Mouse (Mus musculus) erythroblast, embryonic 14.5 days (primary cell): ENCODE results near the gene Iqcc. TPM values are rescaled to one million over a fixed set of nuclear protein-coding genes. Genes with fewer than 3 reads are reported as not detected.
A peak's percentile ranks its signal among the peaks of the same experiment; 100 is the strongest.

Experiments used
- H3K27me3 ChIP-seq: 2 replicates; pipeline ENCODE4 v1.6.1; 2012; ENCODE audit warnings: inconsistent platforms; ENCODE audit not compliant: control insufficient read depth
- H3K36me3 ChIP-seq: 2 replicates; pipeline ENCODE4 v1.6.1; 2012; ENCODE audit warnings: mild to moderate bottlenecking, inconsistent platforms; ENCODE audit not compliant: control insufficient read depth
- H3K4me1 ChIP-seq: 2 replicates; pipeline ENCODE4 v1.6.1; 2012; ENCODE audit warnings: inconsistent platforms; ENCODE audit not compliant: control insufficient read depth
- H3K4me3 ChIP-seq: replicated peaks from 2 replicates; pipeline ENCODE3; 2012; ENCODE audit warnings: moderate library complexity, mild to moderate bottlenecking, inconsistent platforms
- H3K9me3 ChIP-seq: 2 replicates; pipeline ENCODE4 v1.6.1; 2012; ENCODE audit warnings: low read length, inconsistent platforms, mixed read lengths; ENCODE audit not compliant: control insufficient read depth
- GATA1 ChIP-seq: IDR thresholded peaks from 2 replicates; pipeline ENCODE4 v1.6.1; 2012; ENCODE audit warnings: low read length, inconsistent platforms, mixed read lengths
- TAL1 ChIP-seq: IDR thresholded peaks from 3 replicates; pipeline ENCODE4 v1.6.1; 2012; ENCODE audit warnings: low read length, inconsistent platforms, mixed read lengths
- polyA plus RNA-seq: library from polyadenylated mRNA; stranded (reverse); fragments of >175 nt; gene quantifications from 2 replicates; pipeline ENCODE4 v1.2.3, GENCODE M21; 2012

The Iqcc gene
- polyA plus RNA-seq, result 0.09 and 0.11 TPM in 2 replicates

GRCm38 (mm10) chr4:129618786-129619691 lies at the start of gene Iqcc:
TSS of gene Iqcc (minus strand) at chr4:129619099.
- TF ChIP-seq GATA1 (no peak), TAL1 (no peak)
- peaks cover 28% of the 10 kb centered on the region for H3K36me3 ChIP-seq
- H3K27me3 ChIP-seq, result no peaks in the 10 kb centered on the region
- peak within 1 kb of the TSS; percentile 73 for H3K4me3 ChIP-seq
- H3K4me1 ChIP-seq, result peaks cover 65% of the 10 kb centered on the region
- H3K9me3 ChIP-seq, result no peaks in the 10 kb centered on the region

- TF ChIP-seq TAL1 (no peak), GATA1 (no peak)
- H3K4me1 ChIP-seq, result no peaks in the 10 kb centered on the region; the same call in 1 of the 2 replicates
- no peaks in the 10 kb centered on the region for H3K9me3 ChIP-seq
- H3K4me3 ChIP-seq, result no peak overlapping the region
- H3K27me3 ChIP-seq, result no peaks in the 10 kb centered on the region
- H3K36me3 ChIP-seq, result peaks cover 62% of the 10 kb centered on the region
These were observed 43.4 kb upstream of the Iqcc start for GRCm38 (mm10) chr4:129662255-129662813.

GRCm38 (mm10) chr4:129661584-129661983 lies 42.7 kb upstream of the Iqcc start:
- Histone ChIP-seq H3K4me3 (no peak overlapping the region), H3K36me3 (peaks cover 68% of the 10 kb centered on the region), H3K9me3 (no peaks in the 10 kb centered on the region), H3K27me3 (no peaks in the 10 kb centered on the region), H3K4me1 (no peaks in the 10 kb centered on the region; the same call in 1 of the 2 replicates)
- no peak for TF ChIP-seq GATA1
- TF ChIP-seq TAL1, result no peak

- Histone ChIP-seq H3K4me3 (no peak overlapping the region), H3K9me3 (no peaks in the 10 kb centered on the region), H3K36me3 (peaks cover 92% of the 10 kb centered on the region), H3K4me1 (no peaks in the 10 kb centered on the region), H3K27me3 (no peaks in the 10 kb centered on the region)
- TF ChIP-seq TAL1 (no peak), GATA1 (no peak)
These were observed 35.9 kb upstream of the Iqcc start for GRCm38 (mm10) chr4:129654770-129655169.

GRCm38 (mm10) chr4:129650359-129650758 lies 31.5 kb upstream of the Iqcc start:
- no peak overlapping the region for H3K4me3 ChIP-seq
- no peaks in the 10 kb centered on the region for H3K27me3 ChIP-seq
- peaks cover 96% of the 10 kb centered on the region for H3K36me3 ChIP-seq
- no peaks in the 10 kb centered on the region; the same call in 1 of the 2 replicates for H3K4me1 ChIP-seq
- TF ChIP-seq GATA1 (no peak), TAL1 (no peak)
- H3K9me3 ChIP-seq, result no peaks in the 10 kb centered on the region

- no peaks in the 10 kb centered on the region for H3K27me3 ChIP-seq
- TF ChIP-seq TAL1 (no peak), GATA1 (no peak)
- H3K36me3 ChIP-seq, result peaks cover 91% of the 10 kb centered on the region
These were observed 29.8 kb upstream of the Iqcc start for GRCm38 (mm10) chr4:129648656-129649055.

DNA sequence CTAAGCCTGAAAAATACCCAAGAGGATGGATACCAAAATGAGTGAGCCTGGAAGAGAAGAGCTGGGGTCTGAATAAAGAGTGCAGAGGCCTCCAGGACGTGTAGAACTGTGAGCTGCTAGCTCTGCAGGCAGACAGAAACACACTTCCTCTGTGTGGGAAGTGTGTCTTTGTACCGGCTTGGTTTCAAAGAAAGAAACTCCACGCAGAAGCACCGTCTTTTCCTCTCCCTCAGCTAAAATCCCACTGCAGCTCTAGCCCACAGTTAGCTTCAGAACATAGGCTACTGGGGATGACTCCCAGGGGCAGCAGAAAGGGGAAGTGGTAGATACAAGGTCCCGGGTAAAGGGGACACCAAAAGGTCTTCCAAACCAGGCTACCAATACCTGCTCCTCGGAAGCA lies 26.3 kb upstream of the Iqcc start:
- peaks cover 64% of the 10 kb centered on the region for H3K36me3 ChIP-seq

More at GRCm38 (mm10) chr4:129648656-129649055, 29.8 kb upstream of the Iqcc start:
- Histone ChIP-seq H3K9me3 (no peaks in the 10 kb centered on the region), H3K4me1 (no peaks in the 10 kb centered on the region; the same call in 1 of the 2 replicates), H3K4me3 (no peak overlapping the region)

GRCm38 (mm10) chr4:129641756-129642155 lies 22.9 kb upstream of the Iqcc start:
- TF ChIP-seq GATA1, result no peak
- TF ChIP-seq TAL1, result no peak
- Histone ChIP-seq H3K9me3 (no peaks in the 10 kb centered on the region), H3K4me3 (peak overlapping the region; percentile 94), H3K27me3 (no peaks in the 10 kb centered on the region), H3K36me3 (peaks cover 60% of the 10 kb centered on the region), H3K4me1 (peaks cover 38% of the 10 kb centered on the region)

More for the DNA sequence above, 26.3 kb upstream of the Iqcc start:
- Histone ChIP-seq H3K4me1 (peaks cover 9% of the 10 kb centered on the region), H3K27me3 (no peaks in the 10 kb centered on the region), H3K4me3 (no peak overlapping the region), H3K9me3 (no peaks in the 10 kb centered on the region)
- TF ChIP-seq GATA1 (no peak), TAL1 (no peak)

- TF ChIP-seq TAL1 (no peak), GATA1 (no peak)
- Histone ChIP-seq H3K9me3 (no peaks in the 10 kb centered on the region), H3K4me1 (peaks cover 38% of the 10 kb centered on the region), H3K27me3 (no peaks in the 10 kb centered on the region), H3K36me3 (peaks cover 60% of the 10 kb centered on the region), H3K4me3 (peak within 1 kb of the TSS; percentile 94)
These were observed 22.0 kb upstream of the Iqcc start, which contains the start of gene Txlna for GRCm38 (mm10) chr4:129640638-129641467. TSS of gene Txlna (minus strand) at chr4:129641065.
